Mouse (Mus musculus) CD4-positive helper T cell, adult 2 months (primary cell): ENCODE data around the gene 3830406C13Rik.
"Not testable (repeated sequence)": the region's sequence is repeated elsewhere in the genome, so short reads cannot be mapped to it uniquely, and the experiment has no call there.

ENCODE experiments used
- DNase-seq: peaks from one replicate; pipeline ENCODE4 v3.0.0-alpha.2; 2012; ENCODE audit warnings: low read depth, missing footprints, low spot score

The 3830406C13Rik gene

GRCm38 (mm10) chr14:12284141-12284912 is at the start of gene 3830406C13Rik:
3830406C13Rik (plus strand) TSS chr14:12284173.
- DNase-seq: peak; percentile 84

- peak; percentile 32 for DNase-seq
These were observed 40.2 kb upstream of the 3830406C13Rik start for GRCm38 (mm10) chr14:12243726-12244125.

DNA sequence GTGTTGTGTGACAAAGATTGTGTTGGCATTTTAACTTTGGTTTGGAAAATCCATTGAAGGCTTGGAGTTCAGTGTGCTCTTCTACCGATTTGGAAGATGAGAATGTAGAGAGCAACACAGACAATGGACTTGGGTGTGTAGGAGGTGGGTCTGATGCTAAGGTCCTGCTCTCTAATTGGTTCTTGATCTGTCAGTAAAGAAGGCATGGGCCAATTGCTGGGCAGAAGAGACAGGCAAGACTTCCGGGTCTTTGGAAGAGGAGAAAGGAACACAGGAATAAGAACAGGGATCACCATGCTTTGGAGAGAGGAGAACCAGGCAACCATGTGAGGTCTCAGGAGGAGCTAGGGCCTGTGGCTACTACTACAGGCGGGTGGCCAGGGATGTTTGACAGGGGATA is 7.9 kb upstream of the 3830406C13Rik start:
- no peak for DNase-seq

DNA sequence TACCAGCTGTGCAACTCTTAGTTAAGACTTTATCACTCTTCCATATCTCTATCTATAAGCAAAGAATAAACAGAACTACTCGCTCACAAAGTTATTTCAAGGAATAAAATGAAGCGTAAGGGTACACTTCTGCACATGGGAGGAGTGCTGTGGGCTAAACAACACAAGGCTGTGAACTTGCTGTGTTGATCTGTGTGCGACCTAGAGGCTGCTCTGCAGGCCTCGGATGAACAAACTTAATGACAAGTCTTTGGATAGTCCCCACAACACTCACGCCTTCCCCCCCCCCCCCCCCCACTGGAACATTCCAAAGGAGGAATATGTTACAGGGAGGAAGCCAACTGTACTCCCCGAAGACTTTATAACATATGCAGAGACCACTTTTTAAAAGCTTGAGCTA is 332 bp upstream of the 3830406C13Rik start, which contains the start of gene Gm49355:
Gene Gm49355 (plus strand): TSS at position 336 of the 400 bp plus-strand sequence.
- DNase-seq: no peak

- DNase-seq: not testable (repeated sequence)
These were observed 5.8 kb downstream of the 3830406C13Rik start for GRCm38 (mm10) chr14:12289747-12290146.

GRCm38 (mm10) chr14:12296391-12296790 is 12.4 kb downstream of the 3830406C13Rik start:
- DNase-seq: no peak

- peak; percentile 4 for DNase-seq
These were observed 15.2 kb downstream of the 3830406C13Rik start for GRCm38 (mm10) chr14:12299171-12299570.

DNA sequence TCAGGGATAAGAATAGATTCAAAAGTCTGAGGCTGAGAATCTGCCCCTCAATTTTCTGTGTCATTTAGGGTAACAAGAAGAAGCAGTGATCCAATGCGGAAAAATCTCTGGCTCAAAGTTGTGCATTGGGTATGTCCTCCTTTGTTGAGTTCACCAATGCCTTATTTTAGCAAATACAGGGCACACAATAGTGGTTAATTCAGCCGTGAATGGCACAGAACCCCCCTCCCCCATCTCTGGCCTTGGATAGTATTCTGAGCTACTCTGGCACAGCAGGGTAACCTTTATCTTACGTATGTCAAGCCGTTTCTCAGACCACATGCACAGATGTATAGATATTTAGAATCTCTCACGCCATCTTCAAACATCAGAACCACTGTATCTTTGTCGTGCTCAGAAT is 15.7 kb downstream of the 3830406C13Rik start:
- DNase-seq: no peak

DNA sequence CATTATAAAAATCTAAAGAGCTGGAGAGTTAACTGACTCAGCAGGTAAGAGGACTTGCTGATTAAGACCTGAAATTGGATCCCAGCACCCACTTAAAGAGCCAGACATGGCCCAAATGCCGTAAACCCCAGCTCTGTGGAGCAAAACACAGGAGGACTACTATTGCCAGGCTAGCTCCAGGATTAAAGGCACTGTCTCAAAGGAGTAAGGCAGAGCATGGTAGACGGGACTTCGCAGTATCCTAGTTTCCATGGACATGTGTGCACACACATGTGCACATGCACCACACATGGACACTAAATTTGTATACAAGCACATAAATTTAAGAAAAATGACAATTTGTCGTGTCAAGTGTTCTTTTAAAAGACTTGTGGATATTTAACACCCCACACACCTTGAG is 16.3 kb downstream of the 3830406C13Rik start:
- DNase-seq: no peak

DNA sequence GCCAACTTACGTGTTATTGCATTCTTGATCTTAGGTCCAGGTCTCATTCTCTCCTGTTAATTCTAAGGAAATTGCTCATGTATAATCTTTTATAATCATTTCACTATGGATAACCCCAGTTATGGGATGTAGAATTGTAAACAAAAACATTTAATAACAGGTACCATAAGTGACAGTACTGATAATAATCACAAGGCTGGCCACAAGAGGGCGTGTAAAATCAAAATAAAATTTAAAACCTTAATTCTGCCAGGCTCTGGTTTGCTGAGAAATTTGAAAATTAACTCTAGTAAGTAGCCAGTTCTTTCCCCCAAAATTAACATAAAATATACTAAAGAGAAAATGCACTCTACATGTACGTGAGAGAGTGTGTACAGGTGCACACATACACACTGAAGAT is 16.7 kb downstream of the 3830406C13Rik start:
- DNase-seq: no peak

GRCm38 (mm10) chr14:12303106-12303505 is 19.1 kb downstream of the 3830406C13Rik start:
- DNase-seq: no peak

GRCm38 (mm10) chr14:12333622-12334021 is 49.6 kb downstream of the 3830406C13Rik start:
- no peak for DNase-seq

GRCm38 (mm10) chr14:12334925-12335324 is 51.0 kb downstream of the 3830406C13Rik start:
- DNase-seq: no peak

DNA sequence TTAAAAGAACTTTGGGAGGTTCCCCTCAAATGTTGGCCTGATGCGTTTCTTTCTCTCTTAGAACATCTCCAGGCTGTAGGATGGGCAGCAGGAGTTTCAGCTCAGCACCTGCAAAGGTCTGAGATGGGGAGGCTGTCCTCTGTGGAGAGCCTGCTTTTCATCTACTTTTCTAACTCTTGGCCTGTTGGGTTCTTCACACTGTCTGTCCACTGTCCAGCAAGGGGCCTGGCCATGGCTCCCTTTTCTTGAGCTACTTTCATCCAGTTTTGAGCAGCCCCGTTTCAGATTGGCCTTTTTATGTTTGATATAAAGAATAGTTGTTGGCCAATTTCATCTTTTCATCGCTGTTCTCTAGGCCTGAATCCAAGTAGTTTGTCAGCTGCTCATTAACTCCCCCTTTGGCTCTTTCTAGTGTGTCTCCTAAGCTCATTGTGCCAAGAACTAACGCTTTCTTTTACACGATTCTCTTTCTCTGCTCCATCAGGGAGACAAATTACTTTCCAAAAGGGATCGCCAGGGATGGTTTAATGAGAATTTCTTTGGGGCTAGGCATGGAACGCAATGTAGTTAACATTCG is 53.5 kb downstream of the 3830406C13Rik start:
- no peak for DNase-seq

GRCm38 (mm10) chr14:12337998-12338809 is 54.2 kb downstream of the 3830406C13Rik start:
- DNase-seq: no peak

DNA sequence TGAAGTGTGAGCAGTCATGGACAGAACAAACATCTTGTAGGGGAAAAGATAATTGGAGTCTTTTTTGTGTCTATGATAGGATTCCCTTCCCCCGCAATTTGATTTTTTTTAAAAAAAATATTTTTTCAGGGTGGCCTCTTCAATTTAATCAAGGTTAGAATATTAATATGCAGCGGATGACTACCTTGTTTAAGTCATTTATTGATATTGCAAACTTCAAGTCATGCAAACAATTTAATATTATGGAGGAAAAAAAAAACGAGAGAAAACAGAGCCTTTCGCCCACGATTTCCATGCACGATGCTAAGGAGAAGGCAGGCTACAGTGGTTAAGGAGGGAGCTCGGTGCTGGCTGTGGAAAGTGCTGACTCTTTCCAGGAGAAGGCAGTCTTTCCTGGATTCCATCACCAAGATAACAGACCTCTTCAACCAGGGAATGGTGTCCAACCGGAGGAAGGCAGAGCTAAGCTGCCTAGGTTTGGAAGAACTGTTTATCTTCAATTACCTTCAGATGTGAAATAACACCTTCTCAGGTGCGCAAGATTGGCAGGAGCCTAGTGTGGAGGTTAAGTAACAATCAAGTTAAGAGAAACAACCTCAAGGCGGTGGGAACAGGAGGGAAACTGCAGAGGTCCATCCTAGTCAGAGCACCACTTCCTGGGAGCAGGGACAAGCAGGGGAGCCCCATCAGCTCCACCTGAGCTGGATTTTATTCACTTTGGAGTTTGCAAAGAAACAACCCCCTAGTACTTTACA is 55.0 kb downstream of the 3830406C13Rik start:
- no peak for DNase-seq

- DNase-seq: no peak
These were observed 56.5 kb downstream of the 3830406C13Rik start for GRCm38 (mm10) chr14:12340238-12341074.

GRCm38 (mm10) chr14:12341075-12341788 is 57.3 kb downstream of the 3830406C13Rik start:
- peak; percentile 10 for DNase-seq

DNA sequence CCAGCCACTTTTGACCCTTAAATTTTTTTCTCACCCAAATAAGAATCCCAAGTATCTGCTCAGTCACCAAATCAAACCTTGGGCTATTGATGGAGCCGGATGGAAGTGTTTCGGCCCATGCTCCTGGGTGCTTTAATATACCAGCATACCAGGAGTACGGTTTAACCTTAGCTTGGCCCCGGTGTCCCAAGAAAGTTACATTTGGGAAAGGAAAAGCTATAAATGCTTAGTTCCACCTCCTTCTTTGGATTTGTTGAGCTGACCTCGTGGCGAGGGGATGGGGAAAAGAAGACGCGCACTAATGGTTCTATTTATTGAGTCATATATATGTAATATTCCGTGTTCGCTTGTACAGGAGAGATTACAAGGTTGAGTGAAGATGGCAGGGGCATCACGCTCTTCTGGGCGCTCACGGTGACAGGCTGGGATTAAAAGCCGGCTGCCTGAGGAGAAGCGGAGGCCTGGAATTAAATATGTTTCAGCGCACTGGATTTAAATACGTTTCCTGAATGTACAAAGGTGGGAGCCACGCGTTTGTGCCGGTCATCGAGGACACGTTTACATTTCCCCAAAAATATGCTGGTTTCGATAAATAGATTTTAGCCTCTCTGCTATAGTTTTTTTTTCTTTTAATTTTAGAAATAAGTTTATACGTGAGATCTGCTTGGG is 58.0 kb downstream of the 3830406C13Rik start:
- DNase-seq: no peak
